Mouse (Mus musculus) kidney, embryonic 16.5 days (tissue): ENCODE measurements around the gene Npas3. TPM values are rescaled to one million over a fixed set of nuclear protein-coding genes. Genes with fewer than 3 reads are reported as not detected.
A peak's percentile ranks its signal among the peaks of the same experiment; 100 is the strongest.

ENCODE experiments used
- ATAC-seq: fragments of 200-750 bp; cut with Nextera tagmentation; 2 replicates; pipeline ENCODE4 v1.8.0; 2017; ENCODE audit warnings: moderate TSS enrichment; ENCODE audit not compliant: low FRiP score, low TSS enrichment
- H3K27ac ChIP-seq: fragments of 300-500 bp; sonication (generic); 2 replicates; pipeline ENCODE4 v1.5.1; 2014; ENCODE audit warnings: low read length
- H3K27me3 ChIP-seq: fragments of 300-500 bp; sonication (generic); 2 replicates; pipeline ENCODE4 v1.6.1; 2014; ENCODE audit warnings: low read length, control low read depth, mixed read lengths; ENCODE audit not compliant: insufficient read depth
- H3K36me3 ChIP-seq: fragments of 300-500 bp; sonication (generic); 2 replicates; pipeline ENCODE4 v1.6.1; 2014; ENCODE audit warnings: low read length, control low read depth, mixed read lengths; ENCODE audit not compliant: insufficient read depth
- H3K4me1 ChIP-seq: fragments of 300-500 bp; sonication (generic); 2 replicates; pipeline ENCODE4 v1.6.1; 2014; ENCODE audit warnings: low read length, control low read depth, mixed read lengths; ENCODE audit not compliant: insufficient read depth
- H3K4me2 ChIP-seq: fragments of 300-500 bp; sonication (generic); replicated peaks from 2 replicates; pipeline ENCODE4 v1.6.1; 2014; ENCODE audit warnings: low read depth, low read length
- H3K4me3 ChIP-seq: fragments of 300-500 bp; sonication (generic); 2 replicates; pipeline ENCODE4 v1.5.1; 2014; ENCODE audit warnings: mild to moderate bottlenecking, low read length
- H3K9ac ChIP-seq: fragments of 300-500 bp; sonication (generic); replicated peaks from 2 replicates; pipeline ENCODE4 v1.6.1; 2014; ENCODE audit warnings: low read length
- H3K9me3 ChIP-seq: fragments of 300-500 bp; sonication (generic); 2 replicates; pipeline ENCODE4 v1.6.1; 2016; ENCODE audit warnings: low read length, control low read depth
- WGBS: fragments of 180-500 bp; shearing (Covaris S2); extraction: QIAGEN DNeasy Blood & Tissue Kit; methylation state at CpG from one replicate; pipeline ENCODE4 v1.1.7; 2014; 5-methylcytosine and 5-hydroxymethylcytosine counted together
- polyA plus RNA-seq: library from polyadenylated mRNA; unstranded; fragments of >200 nt; fragmentation: Nextera tagmentation; extraction: Ambion mirVana; gene quantifications from 2 replicates; pipeline ENCODE4 v1.2.1, GENCODE M21; 2015

The Npas3 gene
- polyA plus RNA-seq, 1 experiment from 2014 or later = 0.92 TPM

DNA sequence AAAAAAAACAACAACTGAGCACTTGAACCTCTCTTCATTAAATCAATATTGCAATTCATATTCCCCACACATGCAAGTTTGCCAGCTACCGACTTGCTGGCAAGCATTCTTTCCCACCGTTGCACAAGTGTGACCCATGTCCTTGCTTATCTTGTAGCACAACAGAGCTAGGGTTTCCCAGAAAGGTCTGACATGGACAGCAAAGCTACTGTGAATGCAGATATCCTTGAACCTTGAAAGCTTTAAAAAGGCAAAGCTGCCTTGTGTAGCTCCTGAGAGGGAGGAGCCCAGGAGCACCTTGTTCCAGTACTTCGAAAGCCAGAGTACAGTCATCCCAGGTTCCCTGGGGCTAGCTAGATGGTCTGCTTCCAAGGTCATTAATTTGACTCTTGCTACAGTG is 748.7 kb downstream of the Npas3 start:
- Histone ChIP-seq H3K36me3 (no peaks in the 10 kb centered on the region), H3K4me2 (no peak overlapping the region), H3K4me1 (no peaks in the 10 kb centered on the region; the same call in 1 of the 2 replicates), H3K9me3 (no peaks in the 10 kb centered on the region), H3K9ac (no peak overlapping the region), H3K4me3 (no peak overlapping the region), H3K27me3 (no peaks in the 10 kb centered on the region), H3K27ac (no peak overlapping the region)
- ATAC-seq = no peak
- WGBS = 83% methylated on average over 3 of the region's 3 CpGs

DNA sequence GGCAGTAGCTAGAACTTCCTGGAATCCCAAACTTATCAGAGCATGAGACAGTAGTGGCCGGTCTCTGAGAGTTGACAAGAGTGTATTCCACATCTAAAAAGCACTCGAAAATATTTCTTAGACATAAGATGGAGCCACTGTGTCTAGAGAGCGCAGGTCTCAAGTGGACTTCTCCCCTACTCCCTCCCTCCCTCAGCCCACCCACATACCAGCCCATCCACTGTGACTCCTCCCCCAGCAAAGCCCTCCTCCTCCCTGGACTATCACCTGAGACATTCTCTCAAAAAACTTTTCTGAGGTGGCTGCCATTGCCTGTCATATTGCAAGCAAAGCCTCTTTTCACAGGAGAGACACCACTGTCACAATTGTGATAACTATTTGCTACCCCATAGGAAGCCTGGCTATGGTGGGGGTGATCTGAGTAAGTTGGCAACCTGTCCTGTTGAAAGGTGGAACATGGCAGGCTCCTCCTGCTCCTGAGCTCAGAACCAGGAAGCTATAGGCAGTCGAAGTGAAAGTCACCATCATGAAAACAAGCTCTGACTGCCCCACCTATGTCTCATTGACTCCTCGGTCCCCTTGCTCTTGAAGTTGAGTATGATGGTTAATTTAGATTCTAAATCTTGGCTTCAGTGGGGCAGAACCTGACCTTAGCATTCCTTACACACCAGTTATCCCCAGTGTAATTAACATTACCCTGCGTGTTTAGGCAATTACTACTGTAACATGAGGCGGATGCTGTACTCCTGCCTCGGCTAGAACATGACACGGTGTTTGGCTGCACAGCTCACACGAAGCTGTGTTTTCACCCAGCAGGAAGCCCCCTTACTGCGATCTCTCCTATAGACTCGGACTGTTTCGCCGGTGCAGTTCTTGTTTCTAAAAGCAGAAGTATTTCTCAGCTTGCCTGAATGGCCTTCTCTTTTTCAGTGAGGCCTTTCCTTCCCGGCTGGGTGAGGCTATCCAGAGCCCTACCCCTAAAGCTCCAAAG is 751.5 kb downstream of the Npas3 start:
- Histone ChIP-seq H3K27ac (peak overlapping the region; percentile 59; the same call in 1 of the 2 replicates), H3K4me2 (peak overlapping the region; percentile 30)

DNA sequence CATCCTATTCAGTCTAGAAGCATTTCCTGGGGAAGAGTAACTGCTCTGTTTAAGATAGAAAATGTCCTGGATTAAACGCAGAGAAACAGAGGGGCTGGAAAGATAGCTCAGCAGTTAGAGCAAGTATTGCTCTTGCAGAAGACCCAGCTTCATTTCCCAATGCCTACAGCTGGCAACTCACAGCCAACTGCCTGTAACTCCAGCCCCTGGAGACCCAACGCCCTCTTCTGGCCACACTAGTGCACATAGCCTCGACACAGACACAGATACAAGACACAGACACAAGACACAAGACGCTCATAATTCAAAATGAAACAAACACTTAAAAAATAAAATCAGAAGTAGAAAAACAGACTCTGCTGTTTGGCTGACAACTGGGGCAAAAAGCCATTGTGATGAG is 754.0 kb downstream of the Npas3 start:
- H3K9ac ChIP-seq = no peak overlapping the region
- WGBS = 76% methylated on average over 4 of the region's 4 CpGs
- no peaks in the 10 kb centered on the region for H3K36me3 ChIP-seq
- H3K4me2 ChIP-seq = no peak overlapping the region
- H3K27ac ChIP-seq = no peak overlapping the region
- H3K9me3 ChIP-seq = no peaks in the 10 kb centered on the region
- no peak for ATAC-seq
- H3K4me1 ChIP-seq = peaks cover 7% of the 10 kb centered on the region; the same call in 1 of the 2 replicates
- no peaks in the 10 kb centered on the region; the same call in 1 of the 2 replicates for H3K27me3 ChIP-seq
- H3K4me3 ChIP-seq = no peak overlapping the region

More for the DNA sequence above, 751.5 kb downstream of the Npas3 start:
- peaks cover 7% of the 10 kb centered on the region; the same call in 1 of the 2 replicates for H3K4me1 ChIP-seq
- H3K27me3 ChIP-seq = no peaks in the 10 kb centered on the region
- WGBS = 26% methylated on average over 15 of the region's 15 CpGs
- no peak overlapping the region for H3K9ac ChIP-seq
- no peaks in the 10 kb centered on the region for H3K36me3 ChIP-seq
- H3K9me3 ChIP-seq = no peaks in the 10 kb centered on the region
- peak overlapping the region; percentile 2; the same call in 1 of the 2 replicates for H3K4me3 ChIP-seq
- peak; percentile 90 for ATAC-seq

DNA sequence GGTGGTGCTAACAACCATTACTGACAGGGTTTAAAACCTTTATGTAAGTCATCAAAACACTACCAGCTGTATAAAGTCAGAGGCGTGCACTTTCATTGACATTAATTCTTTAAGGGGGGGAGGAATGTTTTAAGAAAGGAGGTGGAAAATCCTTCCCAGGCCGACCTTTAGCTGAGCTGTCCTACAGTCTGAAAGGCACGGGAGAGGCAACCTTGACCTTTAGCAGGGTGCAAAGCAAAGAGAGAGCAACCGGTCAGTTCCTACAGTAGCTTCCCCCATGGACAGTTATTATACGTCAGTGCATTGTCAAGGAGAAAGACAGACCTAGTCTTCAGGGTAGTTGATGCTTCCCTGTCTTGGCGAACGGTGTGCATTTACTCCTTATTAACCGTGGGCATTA is 756.1 kb downstream of the Npas3 start:
- Histone ChIP-seq H3K9ac (no peak overlapping the region), H3K4me2 (no peak overlapping the region), H3K27ac (no peak overlapping the region), H3K4me3 (no peak overlapping the region), H3K27me3 (no peaks in the 10 kb centered on the region; the same call in 1 of the 2 replicates), H3K4me1 (peaks cover 7% of the 10 kb centered on the region; the same call in 1 of the 2 replicates), H3K36me3 (no peaks in the 10 kb centered on the region), H3K9me3 (no peaks in the 10 kb centered on the region)
- ATAC-seq = no peak
- 35% methylated on average over 8 of the region's 8 CpGs for WGBS

DNA sequence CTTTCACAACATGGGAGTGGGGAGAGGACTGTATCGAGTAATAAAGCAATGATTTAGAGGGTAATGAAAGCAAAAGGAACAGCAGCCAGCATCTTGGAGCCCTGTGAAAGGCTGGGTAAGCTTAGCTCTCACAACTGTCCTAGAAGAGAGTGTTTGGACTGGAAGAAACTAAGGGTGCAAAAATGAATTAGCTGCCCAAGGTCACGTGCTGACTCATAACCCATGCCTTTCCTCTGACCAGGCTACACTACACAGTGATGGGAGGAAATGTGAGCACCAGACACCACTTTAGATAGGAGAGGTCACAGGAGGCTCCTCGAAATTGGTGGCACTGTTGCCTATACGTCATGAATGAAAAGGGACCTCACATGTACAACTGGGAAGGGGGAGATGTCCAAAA is 757.1 kb downstream of the Npas3 start:
- no peak overlapping the region for H3K27ac ChIP-seq
- H3K9me3 ChIP-seq = no peaks in the 10 kb centered on the region
- H3K4me2 ChIP-seq = no peak overlapping the region
- H3K27me3 ChIP-seq = no peaks in the 10 kb centered on the region; the same call in 1 of the 2 replicates
- no peak for ATAC-seq
- no peak overlapping the region for H3K4me3 ChIP-seq
- no peak overlapping the region for H3K9ac ChIP-seq
- no peaks in the 10 kb centered on the region for H3K36me3 ChIP-seq
- H3K4me1 ChIP-seq = peaks cover 7% of the 10 kb centered on the region; the same call in 1 of the 2 replicates
- WGBS = 44% methylated on average over 4 of the region's 4 CpGs

DNA sequence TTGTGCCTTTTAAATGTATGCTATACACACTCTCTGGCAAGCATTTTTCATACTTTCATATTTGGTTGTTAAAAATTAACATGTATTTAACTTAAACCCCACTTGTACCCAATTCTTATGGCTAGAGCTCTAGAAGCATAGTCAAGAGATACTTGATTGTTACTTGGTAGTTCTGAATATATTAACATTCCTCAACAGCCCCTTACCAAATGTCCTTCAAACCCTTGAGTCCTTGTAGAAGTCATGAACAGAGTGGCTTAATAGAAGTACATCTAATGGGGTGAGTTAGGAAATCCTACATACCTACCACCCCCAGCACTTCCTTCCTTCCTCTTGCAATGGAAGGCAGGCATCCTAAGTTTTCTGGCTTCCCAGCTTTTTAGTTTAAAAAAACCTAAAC is 766.8 kb downstream of the Npas3 start:
- no peak overlapping the region for H3K27ac ChIP-seq
- H3K27me3 ChIP-seq = no peaks in the 10 kb centered on the region
- no peak overlapping the region for H3K4me3 ChIP-seq
- H3K4me1 ChIP-seq = no peaks in the 10 kb centered on the region
- no peak overlapping the region for H3K9ac ChIP-seq
- no peak overlapping the region for H3K4me2 ChIP-seq
- no peaks in the 10 kb centered on the region for H3K9me3 ChIP-seq
- H3K36me3 ChIP-seq = no peaks in the 10 kb centered on the region
- ATAC-seq = no peak

DNA sequence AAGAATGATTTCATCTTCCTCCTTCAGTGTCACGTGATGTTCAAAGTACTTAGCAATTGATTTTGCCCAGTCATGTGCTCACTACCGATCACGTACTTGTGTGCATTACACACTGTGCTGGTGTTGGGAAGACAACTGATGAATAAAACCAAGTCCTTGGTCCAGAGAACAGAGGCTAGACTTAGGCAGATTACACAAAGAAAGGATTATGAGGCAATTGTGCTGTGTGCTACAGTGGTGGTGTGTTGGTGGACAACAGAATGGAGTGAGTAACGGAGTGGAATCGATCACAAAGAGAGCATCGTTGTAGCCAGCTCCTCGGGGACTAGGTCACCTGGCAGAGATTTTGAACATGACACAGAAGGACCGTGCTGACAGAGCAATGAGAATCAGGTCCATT is 769.5 kb downstream of the Npas3 start:
- ATAC-seq = no peak

DNA sequence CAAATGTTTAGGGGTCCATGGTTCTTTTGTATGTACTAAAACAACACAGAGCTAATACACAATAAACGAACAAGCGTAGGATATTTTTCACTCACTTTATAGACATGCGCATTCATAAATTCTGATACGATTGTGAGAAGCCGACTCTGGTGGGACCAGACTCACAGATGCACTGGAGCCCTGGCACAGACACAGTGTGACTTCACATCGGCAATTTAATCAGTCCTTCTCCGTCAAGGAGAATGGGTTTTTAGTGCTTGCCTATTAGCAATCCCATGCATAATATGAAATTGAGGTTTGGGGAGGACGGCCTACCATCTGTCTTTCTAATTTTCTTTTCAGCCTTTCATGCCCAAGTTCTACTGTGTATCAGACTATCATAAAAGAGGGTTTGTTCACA is 771.5 kb downstream of the Npas3 start:
- Histone ChIP-seq H3K4me1 (no peaks in the 10 kb centered on the region), H3K4me2 (no peak overlapping the region), H3K36me3 (no peaks in the 10 kb centered on the region), H3K27ac (no peak overlapping the region), H3K4me3 (no peak overlapping the region), H3K27me3 (no peaks in the 10 kb centered on the region), H3K9ac (no peak overlapping the region), H3K9me3 (no peaks in the 10 kb centered on the region)
- ATAC-seq = no peak
- 96% methylated on average over 8 of the region's 8 CpGs for WGBS

More for the DNA sequence above, 769.5 kb downstream of the Npas3 start:
- H3K4me2 ChIP-seq = no peak overlapping the region
- H3K27ac ChIP-seq = no peak overlapping the region
- H3K36me3 ChIP-seq = no peaks in the 10 kb centered on the region
- no peak overlapping the region for H3K4me3 ChIP-seq
- no peaks in the 10 kb centered on the region for H3K27me3 ChIP-seq
- H3K4me1 ChIP-seq = no peaks in the 10 kb centered on the region
- 90% methylated on average over 8 of the region's 8 CpGs for WGBS
- no peak overlapping the region for H3K9ac ChIP-seq
- H3K9me3 ChIP-seq = no peaks in the 10 kb centered on the region

DNA sequence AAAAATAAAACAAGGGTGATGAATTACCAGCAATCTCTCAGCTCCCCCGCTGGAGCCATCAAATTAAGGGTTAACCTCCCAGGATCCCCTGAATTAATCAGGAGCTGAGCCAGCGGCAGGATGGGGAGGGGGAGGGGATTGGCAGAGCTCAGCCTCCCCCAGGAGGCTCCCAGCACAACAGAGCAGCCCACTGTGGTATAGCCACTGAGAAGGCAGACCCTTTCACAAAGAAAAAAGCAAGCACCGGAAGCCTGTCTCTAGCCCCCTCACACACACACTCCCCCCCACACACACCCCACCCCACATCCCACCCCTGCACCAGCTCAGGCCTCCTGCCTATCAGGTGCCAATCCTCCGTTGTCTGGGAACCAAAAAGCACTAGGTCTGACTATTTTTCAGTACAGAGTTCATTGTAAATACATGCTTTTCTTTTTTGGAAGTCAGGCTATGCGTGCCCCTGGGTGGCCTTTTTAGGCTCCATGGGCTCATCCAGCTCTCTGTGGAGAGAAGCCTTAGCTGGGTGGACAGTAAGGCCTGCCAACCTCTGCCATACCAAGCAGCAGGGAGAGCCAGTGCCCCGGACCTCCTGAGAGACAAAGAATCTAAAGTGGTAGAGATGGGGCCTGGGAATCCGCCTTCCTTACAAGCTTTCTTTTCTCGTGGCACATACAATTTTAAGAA is 786.3 kb downstream of the Npas3 start:
- Histone ChIP-seq H3K27ac (no peak overlapping the region), H3K4me3 (no peak overlapping the region), H3K4me2 (no peak overlapping the region), H3K9me3 (no peaks in the 10 kb centered on the region), H3K4me1 (peaks cover 5% of the 10 kb centered on the region; the same call in 1 of the 2 replicates), H3K9ac (0 out of 2 replicates have a peak overlapping the region, but pooled peaks have one; percentile 15), H3K36me3 (no peaks in the 10 kb centered on the region), H3K27me3 (no peaks in the 10 kb centered on the region)
- ATAC-seq = 0 out of 2 replicates have a peak, but pooled peaks have one; percentile 74
- 34% methylated on average over 8 of the region's 8 CpGs for WGBS
